Mouse (Mus musculus): ENCODE measurements at regions not wholly inside any gene's neighbourhood (a gene's known extent, or its start where the extent isn't known, plus 50 kb on each side); places are given as distances from the start of the nearest gene placed in this dataset.

GRCm38 (mm10) chr15:52095629-52096190, 1789.0 kb upstream of the Gm7489 start:
- ATAC-seq (no peak), DNase-seq (ENCODE audit: low spot score) (no peak)
- no peaks in the 10 kb centered on the region for H3K27me3 ChIP-seq (replicated peaks; ENCODE audit: control insufficient read depth, insufficient read depth, low read length)
- no peak overlapping the region for H3K9ac ChIP-seq (ENCODE audit: low read length)
- no peak overlapping the region for H3K4me2 ChIP-seq (ENCODE audit: low read length)
- H3K4me3 ChIP-seq (ENCODE audit: low read depth, low read length), result no peak overlapping the region
- no peaks in the 10 kb centered on the region for H3K4me1 ChIP-seq (ENCODE audit: control insufficient read depth, insufficient read depth, low read length)
- H3K9me3 ChIP-seq (replicated peaks; ENCODE audit: control insufficient read depth, low read length), result no peaks in the 10 kb centered on the region
- no peaks in the 10 kb centered on the region for H3K36me3 ChIP-seq (ENCODE audit: control insufficient read depth, insufficient read depth, low read length)
- H3K27ac ChIP-seq (ENCODE audit: low read depth, low read length), result no peak overlapping the region
- 81% methylated on average over 6 of the region's 6 CpGs for WGBS

GRCm38 (mm10) chr15:52108761-52109160, 1775.9 kb upstream of the Gm7489 start:
- DNase-seq (ENCODE audit: low spot score) (no peak), ATAC-seq (no peak)
- no peaks in the 10 kb centered on the region for H3K4me1 ChIP-seq (ENCODE audit: control insufficient read depth, insufficient read depth, low read length)
- H3K9ac ChIP-seq (ENCODE audit: low read length), result no peak overlapping the region
- H3K27ac ChIP-seq (ENCODE audit: low read depth, low read length), result no peak overlapping the region
- H3K9me3 ChIP-seq (replicated peaks; ENCODE audit: control insufficient read depth, low read length), result no peaks in the 10 kb centered on the region
- no peak overlapping the region for H3K4me3 ChIP-seq (ENCODE audit: low read depth, low read length)
- H3K27me3 ChIP-seq (replicated peaks; ENCODE audit: control insufficient read depth, insufficient read depth, low read length), result no peaks in the 10 kb centered on the region
- H3K36me3 ChIP-seq (ENCODE audit: control insufficient read depth, insufficient read depth, low read length), result no peaks in the 10 kb centered on the region
- 94% methylated on average over 2 of the region's 2 CpGs for WGBS
- H3K4me2 ChIP-seq (ENCODE audit: low read length), result no peak overlapping the region

- no peak for ATAC-seq
- WGBS, result 83% methylated on average over 2 of the region's 2 CpGs
- no peaks in the 10 kb centered on the region for H3K4me1 ChIP-seq (ENCODE audit: control insufficient read depth, insufficient read depth, low read length)
- no peak for DNase-seq (ENCODE audit: low spot score)
- no peaks in the 10 kb centered on the region for H3K36me3 ChIP-seq (ENCODE audit: control insufficient read depth, insufficient read depth, low read length)
- H3K27me3 ChIP-seq (replicated peaks; ENCODE audit: control insufficient read depth, insufficient read depth, low read length), result no peaks in the 10 kb centered on the region
- no peak overlapping the region for H3K27ac ChIP-seq (ENCODE audit: low read depth, low read length)
- no peak overlapping the region for H3K9ac ChIP-seq (ENCODE audit: low read length)
- no peak overlapping the region for H3K4me3 ChIP-seq (ENCODE audit: low read depth, low read length)
- no peaks in the 10 kb centered on the region for H3K9me3 ChIP-seq (replicated peaks; ENCODE audit: control insufficient read depth, low read length)
- no peak overlapping the region for H3K4me2 ChIP-seq (ENCODE audit: low read length)
Observed at GRCm38 (mm10) chr15:52114368-52115036, 1770.2 kb upstream of the Gm7489 start.

GRCm38 (mm10) chr15:52136693-52137092, 1748.0 kb upstream of the Gm7489 start:
- no peaks in the 10 kb centered on the region for H3K4me1 ChIP-seq (ENCODE audit: control insufficient read depth, insufficient read depth, low read length)
- no peaks in the 10 kb centered on the region for H3K36me3 ChIP-seq (ENCODE audit: control insufficient read depth, insufficient read depth, low read length)
- ATAC-seq (no peak), DNase-seq (ENCODE audit: low spot score) (no peak)
- no peak overlapping the region for H3K4me3 ChIP-seq (ENCODE audit: low read depth, low read length)
- 78% methylated on average over 3 of the region's 3 CpGs for WGBS
- no peaks in the 10 kb centered on the region for H3K27me3 ChIP-seq (replicated peaks; ENCODE audit: control insufficient read depth, insufficient read depth, low read length)
- no peak overlapping the region for H3K27ac ChIP-seq (ENCODE audit: low read depth, low read length)
- no peak overlapping the region for H3K9ac ChIP-seq (ENCODE audit: low read length)
- H3K9me3 ChIP-seq (replicated peaks; ENCODE audit: control insufficient read depth, low read length), result no peaks in the 10 kb centered on the region
- H3K4me2 ChIP-seq (ENCODE audit: low read length), result no peak overlapping the region

GRCm38 (mm10) chr15:52153421-52153820, 1731.3 kb upstream of the Gm7489 start:
- no peaks in the 10 kb centered on the region for H3K4me1 ChIP-seq (ENCODE audit: control insufficient read depth, insufficient read depth, low read length)
- WGBS, result 27% methylated on average over 5 of the region's 5 CpGs
- no peak overlapping the region for H3K4me2 ChIP-seq (ENCODE audit: low read length)
- no peak overlapping the region for H3K27ac ChIP-seq (ENCODE audit: low read depth, low read length)
- DNase-seq (ENCODE audit: low spot score) (peak; percentile 28), ATAC-seq (no peak)
- no peak overlapping the region for H3K4me3 ChIP-seq (ENCODE audit: low read depth, low read length)
- H3K36me3 ChIP-seq (ENCODE audit: control insufficient read depth, insufficient read depth, low read length), result no peaks in the 10 kb centered on the region
- H3K9ac ChIP-seq (ENCODE audit: low read length), result no peak overlapping the region
- H3K9me3 ChIP-seq (replicated peaks; ENCODE audit: control insufficient read depth, low read length), result no peaks in the 10 kb centered on the region
- no peaks in the 10 kb centered on the region for H3K27me3 ChIP-seq (replicated peaks; ENCODE audit: control insufficient read depth, insufficient read depth, low read length)

GRCm38 (mm10) chr15:52155784-52156183, 1728.9 kb upstream of the Gm7489 start:
- no peak for ATAC-seq
- H3K27ac ChIP-seq (ENCODE audit: low read depth, low read length), result no peak overlapping the region
- WGBS, result 40% methylated on average over 1 of the region's 1 CpGs

GRCm38 (mm10) chr15:52156779-52157178, 1727.9 kb upstream of the Gm7489 start:
- H3K27me3 ChIP-seq (replicated peaks; ENCODE audit: control insufficient read depth, insufficient read depth, low read length), result no peaks in the 10 kb centered on the region
- WGBS, result 58% methylated on average over 4 of the region's 4 CpGs
- no peak overlapping the region for H3K9ac ChIP-seq (ENCODE audit: low read length)
- DNase-seq (ENCODE audit: low spot score) (peak; percentile 31), ATAC-seq (no peak)
- H3K4me2 ChIP-seq (ENCODE audit: low read length), result no peak overlapping the region
- no peaks in the 10 kb centered on the region for H3K36me3 ChIP-seq (ENCODE audit: control insufficient read depth, insufficient read depth, low read length)
- peaks cover 9% of the 10 kb centered on the region for H3K4me1 ChIP-seq (ENCODE audit: control insufficient read depth, insufficient read depth, low read length)
- no peak overlapping the region for H3K27ac ChIP-seq (ENCODE audit: low read depth, low read length)
- no peaks in the 10 kb centered on the region for H3K9me3 ChIP-seq (replicated peaks; ENCODE audit: control insufficient read depth, low read length)
- no peak overlapping the region for H3K4me3 ChIP-seq (ENCODE audit: low read depth, low read length)

More at GRCm38 (mm10) chr15:52155784-52156183, 1728.9 kb upstream of the Gm7489 start:
- no peak for DNase-seq (ENCODE audit: low spot score)
- Histone ChIP-seq H3K27me3 (replicated peaks; ENCODE audit: control insufficient read depth, insufficient read depth, low read length) (no peaks in the 10 kb centered on the region), H3K36me3 (ENCODE audit: control insufficient read depth, insufficient read depth, low read length) (no peaks in the 10 kb centered on the region), H3K4me3 (ENCODE audit: low read depth, low read length) (no peak overlapping the region), H3K4me2 (ENCODE audit: low read length) (no peak overlapping the region), H3K9ac (ENCODE audit: low read length) (no peak overlapping the region), H3K9me3 (replicated peaks; ENCODE audit: control insufficient read depth, low read length) (no peaks in the 10 kb centered on the region), H3K4me1 (ENCODE audit: control insufficient read depth, insufficient read depth, low read length) (peaks cover 6% of the 10 kb centered on the region; the same call in 1 of the 2 replicates)

GRCm38 (mm10) chr15:52160181-52161088, 1724.3 kb upstream of the Gm7489 start:
- H3K4me2 ChIP-seq (ENCODE audit: low read length), result peak overlapping the region; percentile 40
- H3K27me3 ChIP-seq (replicated peaks; ENCODE audit: control insufficient read depth, insufficient read depth, low read length), result no peaks in the 10 kb centered on the region
- H3K9ac ChIP-seq (ENCODE audit: low read length), result peak overlapping the region; percentile 25
- H3K27ac ChIP-seq (ENCODE audit: low read depth, low read length), result peak overlapping the region; percentile 23; the same call in 1 of the 2 replicates
- peaks cover 13% of the 10 kb centered on the region for H3K4me1 ChIP-seq (ENCODE audit: control insufficient read depth, insufficient read depth, low read length)
- WGBS, result 6% methylated on average over 18 of the region's 18 CpGs
- no peaks in the 10 kb centered on the region for H3K36me3 ChIP-seq (ENCODE audit: control insufficient read depth, insufficient read depth, low read length)
- peak overlapping the region; percentile 3; the same call in 1 of the 2 replicates for H3K4me3 ChIP-seq (ENCODE audit: low read depth, low read length)
- ATAC-seq (peak; percentile 93), DNase-seq (ENCODE audit: low spot score) (peak; percentile 93)
- H3K9me3 ChIP-seq (replicated peaks; ENCODE audit: control insufficient read depth, low read length), result no peaks in the 10 kb centered on the region
